Mouse (Mus musculus) kidney, adult 2 months (tissue): ENCODE results near the gene Rcc2.

ENCODE experiments used
- CTCF ChIP-seq: fragments of 200-500 bp; conservative IDR thresholded peaks from 2 replicates; pipeline ENCODE4 v1.5.1; 2011; ENCODE audit warnings: low read depth, mild to moderate bottlenecking, control low read depth, low read length, moderate library complexity, mixed read lengths; ENCODE audit not compliant: insufficient read depth, insufficient read length
- POLR2A ChIP-seq: fragments of 200-500 bp; IDR thresholded peaks from one replicate; pipeline ENCODE4 v1.6.1; 2011; ENCODE audit warnings: low read depth, low read length, control low read depth

DNA sequence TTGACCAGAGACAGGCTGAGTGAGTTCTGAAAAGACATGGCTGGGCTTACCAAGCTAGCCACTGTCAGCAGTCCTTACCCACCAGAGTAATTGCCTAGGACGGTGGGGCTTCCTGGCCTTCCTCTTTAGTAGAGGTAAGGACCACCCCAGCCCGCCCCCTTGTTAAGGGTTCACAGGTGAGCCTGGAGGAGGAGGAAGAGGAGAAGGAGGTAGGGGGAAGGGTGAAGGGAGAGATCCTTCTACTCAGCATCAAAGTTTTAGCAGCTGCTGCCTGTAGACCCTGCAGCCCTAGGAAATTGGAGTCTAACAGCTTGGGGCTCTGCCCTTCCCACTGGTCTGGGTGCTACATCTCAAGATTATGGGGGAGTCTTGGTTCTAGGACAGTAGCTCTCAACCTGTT, 42.2 kb downstream of the Rcc2 start, which contains the start of gene Padi6:
- no peak for TF ChIP-seq CTCF
- no peak for TF ChIP-seq POLR2A
